Mouse (Mus musculus) embryonic fibroblast, embryonic 13.5 days (primary cell): Measurements from ENCODE around the gene Cmtm5.

Source experiments
- CTCF ChIP-seq: IDR thresholded peaks from 2 replicates; pipeline ENCODE4 v1.5.1; 2011; ENCODE audit warnings: mild to moderate bottlenecking, control low read depth, low read length, moderate library complexity, borderline replicate concordance; ENCODE audit not compliant: insufficient read depth
- POLR2A ChIP-seq: IDR thresholded peaks from 2 replicates; pipeline ENCODE4 v1.6.1; 2011; ENCODE audit warnings: low read depth, mild to moderate bottlenecking, control low read depth, low read length, moderate library complexity

DNA sequence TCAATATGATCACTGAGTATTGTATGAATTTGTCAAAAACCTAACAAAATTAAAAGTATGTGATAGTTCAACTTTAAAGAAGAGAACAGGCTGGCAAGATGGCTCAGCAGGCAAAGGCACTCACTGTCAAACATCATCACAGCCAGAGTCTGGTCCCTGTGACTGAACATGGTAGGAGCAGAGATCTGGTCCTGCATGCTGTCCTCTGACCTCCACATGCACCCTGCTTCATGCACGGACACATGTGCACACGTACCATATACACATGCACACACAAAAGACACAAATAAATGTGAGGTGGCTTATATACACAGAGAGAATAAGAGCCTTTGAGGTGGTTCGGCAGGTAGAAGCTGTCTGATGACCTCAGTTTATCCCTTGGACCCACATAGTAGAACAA, 19.4 kb downstream of the Cmtm5 start:
- no peak for TF ChIP-seq CTCF
- TF ChIP-seq POLR2A: no peak
